Mouse (Mus musculus) ES-CJ7 (cell line): ENCODE data around the gene Psd.

ENCODE experiments used
- DNase-seq: peaks from one replicate; pipeline ENCODE4 v3.0.0; 2011; ENCODE audit warnings: low read depth, low spot score

The Psd gene

DNA sequence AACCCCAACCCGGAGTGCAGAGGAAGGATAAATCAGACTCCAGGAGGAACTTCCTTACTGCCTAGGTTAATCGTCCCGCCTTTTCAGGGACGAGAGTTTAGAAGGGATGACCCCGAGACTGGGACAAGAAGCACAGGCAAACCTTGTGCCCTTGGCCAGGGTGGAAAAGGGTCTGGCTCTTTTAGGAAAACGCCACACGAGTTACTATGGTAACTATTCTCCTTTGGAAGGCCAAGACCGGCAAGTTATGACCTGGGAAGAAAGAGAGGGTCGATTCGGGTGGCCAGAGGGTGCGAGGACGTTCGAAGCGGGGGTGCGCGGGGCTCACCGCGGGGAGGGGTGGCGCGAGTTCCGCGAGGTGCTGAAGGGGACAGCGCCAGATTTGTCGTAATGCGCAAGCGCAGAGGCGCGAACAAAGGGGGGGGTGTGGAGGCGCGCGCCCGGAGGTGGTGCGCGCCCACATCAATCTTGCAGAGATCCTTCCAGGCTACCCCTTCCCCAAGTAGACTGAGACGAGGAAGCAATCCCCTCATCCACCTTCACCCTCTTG is at the start of gene Psd:
Psd (minus strand) TSS at position 401 of the 550 bp plus-strand sequence.
- peak; percentile 67 for DNase-seq

DNA sequence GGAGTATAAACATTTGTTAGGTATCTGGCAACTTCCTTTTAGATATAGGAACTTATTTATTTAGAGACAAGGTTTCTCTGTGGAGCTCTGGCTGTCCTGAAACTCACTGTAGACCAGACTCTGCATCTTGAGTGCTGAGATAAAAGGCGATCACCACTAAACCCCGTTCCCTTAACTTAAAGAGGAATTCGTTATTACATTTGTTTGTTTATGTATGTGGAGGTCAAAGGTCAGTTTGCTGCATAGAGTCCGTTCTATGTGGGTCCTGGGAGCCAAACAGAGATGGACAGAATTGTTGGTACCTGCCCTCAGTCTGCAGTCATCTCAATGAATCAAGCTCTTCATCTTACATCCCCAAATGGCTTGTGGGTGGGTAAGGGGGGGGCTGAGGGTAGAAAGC is 48.9 kb upstream of the Psd start:
- DNase-seq: no peak

DNA sequence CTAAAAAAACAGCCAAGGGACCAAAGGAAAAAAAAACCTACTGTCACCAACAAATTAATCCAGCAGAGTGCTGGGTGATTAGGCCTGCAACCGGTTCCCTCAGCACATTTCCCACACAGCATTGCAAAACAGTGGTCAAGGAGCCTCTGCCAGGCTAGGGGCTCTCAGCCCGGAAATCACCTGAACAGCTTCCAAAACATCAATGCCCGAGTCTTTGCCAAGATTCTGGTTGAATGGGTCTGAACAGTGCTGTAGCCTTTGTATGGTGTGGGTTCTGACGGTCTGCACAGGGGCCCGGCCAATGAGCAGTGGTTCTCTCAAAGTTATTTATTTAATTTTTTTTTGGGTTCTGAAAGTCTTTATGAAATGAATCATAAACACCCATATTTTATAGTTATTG is 48.5 kb upstream of the Psd start:
- DNase-seq: no peak

DNA sequence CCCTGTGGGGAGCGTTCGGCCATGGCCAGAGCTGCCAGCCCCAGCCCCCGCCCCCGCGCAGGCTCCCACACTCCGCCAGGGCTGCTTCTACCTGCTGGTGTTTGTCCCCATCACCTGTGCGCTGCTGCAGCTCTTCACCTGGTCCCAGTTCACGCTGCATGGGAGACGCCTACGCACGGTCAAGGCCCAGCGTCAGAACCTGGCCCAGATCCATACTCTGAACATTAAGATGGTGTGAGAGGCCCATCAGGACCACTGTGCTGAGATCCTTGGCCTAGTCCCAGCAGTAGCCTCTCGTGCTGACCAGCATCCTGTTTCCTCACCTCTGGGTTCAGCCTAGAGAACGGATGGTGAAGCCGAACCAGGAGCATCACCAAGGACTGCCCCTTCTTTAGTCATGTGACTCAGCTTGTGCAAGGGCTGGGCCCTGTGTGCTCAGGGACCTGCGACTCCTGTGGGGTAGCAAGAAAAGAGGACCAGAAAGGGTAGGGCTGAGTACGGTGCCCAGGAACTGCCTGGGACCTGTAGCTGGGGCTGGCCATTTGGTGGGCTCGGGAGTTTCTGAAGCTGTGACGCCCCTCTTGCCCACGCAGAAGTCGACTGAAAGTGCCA is 47.6 kb upstream of the Psd start:
- peak; percentile 42 for DNase-seq

DNA sequence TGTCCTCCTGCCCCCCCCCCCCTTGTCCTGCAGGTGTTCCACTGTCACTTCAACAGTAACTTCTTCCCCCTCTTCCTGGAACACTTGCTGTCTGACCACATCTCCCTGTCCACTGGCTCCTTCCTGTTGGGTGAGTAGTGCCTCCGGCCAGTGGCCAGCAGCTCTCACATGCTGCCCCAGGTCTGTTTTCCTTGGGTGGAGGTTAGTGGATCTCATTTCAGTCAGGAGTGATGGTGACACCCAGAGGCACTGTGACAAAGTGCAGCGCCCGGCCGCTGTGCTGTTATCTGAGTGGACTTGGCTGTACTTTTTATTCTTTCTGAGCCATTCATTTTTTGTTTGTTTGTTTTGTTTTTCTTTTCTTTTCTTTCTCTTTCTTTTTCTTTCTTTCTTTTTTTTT is 42.2 kb upstream of the Psd start:
- peak; percentile 30 for DNase-seq

DNA sequence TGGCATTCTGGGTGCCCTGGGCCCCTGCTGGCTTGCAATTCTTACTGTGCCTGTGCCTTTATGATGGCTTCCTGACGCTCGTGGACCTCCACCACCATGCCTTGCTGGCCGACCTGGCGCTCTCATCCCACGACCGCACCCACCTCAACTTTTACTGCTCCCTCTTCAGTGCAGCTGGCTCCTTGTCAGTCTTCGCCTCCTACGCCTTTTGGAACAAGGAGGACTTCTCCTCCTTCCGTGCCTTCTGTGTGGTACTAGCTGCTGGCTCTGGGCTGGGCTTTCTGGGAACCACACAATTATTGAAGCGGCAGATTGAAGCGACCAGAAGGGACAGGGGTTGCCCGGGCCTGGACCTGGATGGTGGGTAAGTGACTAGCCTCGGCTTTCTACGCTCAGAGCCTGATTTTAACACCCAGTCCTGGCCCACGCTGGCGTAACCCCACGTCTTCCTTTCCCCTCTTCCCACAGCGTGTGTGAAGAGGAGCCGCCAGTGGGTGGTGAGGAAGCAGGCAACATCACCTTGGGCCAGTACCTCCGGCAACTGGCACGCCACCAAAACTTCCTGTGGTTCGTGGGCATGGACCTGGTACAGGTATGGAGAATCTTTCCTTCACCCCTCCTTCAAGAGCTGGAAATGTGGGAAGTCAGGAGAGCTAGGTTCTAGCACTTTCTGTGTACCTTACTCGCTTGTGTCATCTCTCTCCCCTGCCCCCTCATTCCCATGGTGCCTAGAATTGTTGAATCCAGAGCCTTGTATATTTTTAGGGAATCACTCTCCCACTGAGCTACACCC is 41.0 kb upstream of the Psd start:
- DNase-seq: no peak

DNA sequence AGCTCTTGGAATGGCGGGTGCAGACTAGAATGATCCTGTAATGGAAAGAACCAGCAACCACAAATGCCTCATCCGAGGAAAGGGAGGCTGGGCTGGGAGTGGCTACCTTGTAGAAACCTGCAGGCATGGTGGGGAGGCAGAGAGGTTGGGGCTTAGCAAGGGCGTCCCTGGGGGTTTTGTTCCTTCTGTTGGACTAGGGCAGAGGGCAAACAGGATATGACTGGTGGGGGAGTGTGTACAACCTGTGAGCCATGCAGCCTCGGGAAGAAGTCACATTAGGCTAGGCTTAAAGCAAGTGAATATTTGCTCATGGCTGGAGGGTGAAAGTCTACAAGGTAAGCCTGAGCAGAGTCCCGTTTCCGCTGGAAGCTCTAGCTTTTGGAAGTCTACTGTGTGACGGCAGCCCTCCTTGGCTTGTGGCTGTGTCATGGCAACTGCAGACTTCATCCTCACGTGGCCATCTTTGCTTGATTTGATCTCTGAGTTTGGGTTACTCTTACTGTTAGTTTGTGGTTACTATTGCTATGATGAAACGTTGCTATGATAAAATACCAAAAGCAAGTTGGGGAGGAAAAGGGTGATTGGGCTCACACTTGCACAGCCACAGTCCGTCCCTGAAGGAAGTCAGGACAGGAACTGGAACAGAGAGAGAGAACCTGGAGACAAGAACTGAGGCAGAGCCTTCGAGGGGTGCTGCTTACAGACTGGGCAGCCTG is 36.5 kb upstream of the Psd start:
- DNase-seq: peak; percentile 22

DNA sequence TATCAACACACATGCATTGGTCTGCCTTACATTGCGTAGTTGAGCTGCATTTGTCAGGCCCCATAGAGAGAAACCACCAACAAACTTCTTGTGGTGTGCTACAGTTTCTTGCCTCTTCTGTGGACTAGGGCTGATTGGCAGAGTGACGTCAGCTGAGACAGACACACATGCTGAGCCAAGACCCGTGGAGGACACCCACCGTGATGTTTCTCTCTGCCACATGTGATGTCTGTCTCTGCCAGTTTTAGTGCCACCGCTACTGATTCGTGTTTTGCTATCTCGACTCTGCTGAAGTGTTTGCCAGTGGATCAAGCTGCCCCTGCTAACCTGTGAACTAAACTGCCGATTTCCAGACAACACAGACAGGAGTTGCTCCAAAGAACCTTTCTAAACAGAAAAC is 35.1 kb upstream of the Psd start:
- no peak for DNase-seq

DNA sequence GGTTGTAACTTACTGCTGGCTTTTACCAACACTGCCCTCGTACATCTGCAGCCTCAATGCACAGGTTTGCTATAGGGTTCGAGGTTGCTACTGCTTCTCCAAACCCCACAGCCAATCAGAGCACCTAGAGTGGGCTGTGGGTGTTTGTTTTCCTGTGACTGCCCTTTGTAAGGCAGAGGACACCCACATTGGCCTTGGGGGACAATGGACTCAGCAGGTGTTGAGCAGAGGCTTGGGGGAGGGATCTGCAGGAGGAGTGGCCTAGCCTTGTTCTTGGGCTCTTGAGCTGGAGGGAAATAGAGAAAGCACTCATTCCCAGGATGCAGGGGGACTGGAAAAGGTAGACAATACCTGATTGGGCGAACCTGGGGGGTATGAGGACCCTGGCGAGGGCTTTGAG is 31.4 kb upstream of the Psd start:
- DNase-seq: peak; percentile 82

DNA sequence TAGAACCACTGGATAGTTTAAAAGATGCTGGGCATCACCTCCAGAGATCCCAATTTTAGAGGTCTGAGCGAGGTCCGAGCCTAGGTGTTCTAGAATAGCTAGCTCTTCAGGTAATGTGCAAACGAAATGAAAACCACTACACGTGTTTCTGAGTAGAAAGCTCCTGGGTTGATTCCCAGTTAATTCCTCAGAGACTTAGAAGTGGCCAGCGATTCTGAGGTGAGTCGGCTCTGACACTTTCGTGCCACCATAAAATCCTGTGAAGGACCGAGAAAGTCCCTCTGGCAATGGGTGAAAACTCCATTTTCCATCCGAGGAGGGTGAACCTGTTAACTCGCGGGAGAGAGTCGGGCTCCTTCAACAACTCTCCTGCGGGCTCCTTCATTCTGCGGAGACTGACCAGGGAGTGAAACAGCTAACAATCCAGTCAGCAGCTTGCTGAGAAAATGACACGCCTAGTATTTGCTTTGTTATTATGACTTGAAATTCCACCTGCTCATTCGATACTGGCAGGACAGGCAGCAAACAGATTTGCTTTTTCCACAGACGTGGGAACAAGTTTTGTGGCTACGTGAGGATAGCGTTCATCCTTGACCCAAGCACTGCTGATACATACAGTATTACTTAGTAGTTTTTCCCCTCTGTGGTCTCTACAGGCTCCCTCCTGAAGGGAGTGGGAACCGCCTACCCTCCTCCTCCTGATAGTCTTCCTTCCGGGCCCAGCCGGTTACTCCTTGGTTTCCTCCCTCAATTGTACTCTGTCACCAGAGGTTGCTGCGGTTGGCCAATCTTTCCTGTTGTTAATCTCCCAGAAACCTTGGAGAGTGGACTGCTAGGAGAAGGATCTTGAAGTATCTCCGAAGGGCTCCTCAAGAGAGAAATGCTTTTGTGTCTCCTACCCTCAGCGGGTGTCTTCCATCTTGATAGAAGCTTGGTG is 30.7 kb upstream of the Psd start:
- DNase-seq: peak; percentile 46

DNA sequence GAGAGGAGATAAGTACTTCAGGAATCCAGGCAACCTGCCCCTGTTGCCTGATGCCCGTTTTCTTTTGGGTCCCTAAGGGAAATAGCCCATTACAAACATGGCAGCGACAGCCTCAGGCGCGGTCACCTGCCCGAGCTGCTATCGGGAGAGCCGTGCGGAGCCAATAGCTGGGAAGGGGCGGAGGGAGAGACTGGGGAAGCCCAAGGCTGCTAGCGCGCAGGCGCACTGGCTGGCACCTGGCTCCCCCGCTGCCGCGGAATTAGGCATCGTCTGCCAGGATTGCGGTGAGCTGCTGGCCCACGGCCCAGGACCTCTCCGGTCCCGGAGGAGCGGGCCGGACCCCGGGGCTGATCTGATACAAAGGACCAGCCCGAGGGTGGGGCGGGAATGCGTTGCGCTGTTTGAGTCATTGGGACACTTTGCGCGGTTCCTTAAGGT is 29.8 kb upstream of the Psd start:
- DNase-seq: peak; percentile 95

DNA sequence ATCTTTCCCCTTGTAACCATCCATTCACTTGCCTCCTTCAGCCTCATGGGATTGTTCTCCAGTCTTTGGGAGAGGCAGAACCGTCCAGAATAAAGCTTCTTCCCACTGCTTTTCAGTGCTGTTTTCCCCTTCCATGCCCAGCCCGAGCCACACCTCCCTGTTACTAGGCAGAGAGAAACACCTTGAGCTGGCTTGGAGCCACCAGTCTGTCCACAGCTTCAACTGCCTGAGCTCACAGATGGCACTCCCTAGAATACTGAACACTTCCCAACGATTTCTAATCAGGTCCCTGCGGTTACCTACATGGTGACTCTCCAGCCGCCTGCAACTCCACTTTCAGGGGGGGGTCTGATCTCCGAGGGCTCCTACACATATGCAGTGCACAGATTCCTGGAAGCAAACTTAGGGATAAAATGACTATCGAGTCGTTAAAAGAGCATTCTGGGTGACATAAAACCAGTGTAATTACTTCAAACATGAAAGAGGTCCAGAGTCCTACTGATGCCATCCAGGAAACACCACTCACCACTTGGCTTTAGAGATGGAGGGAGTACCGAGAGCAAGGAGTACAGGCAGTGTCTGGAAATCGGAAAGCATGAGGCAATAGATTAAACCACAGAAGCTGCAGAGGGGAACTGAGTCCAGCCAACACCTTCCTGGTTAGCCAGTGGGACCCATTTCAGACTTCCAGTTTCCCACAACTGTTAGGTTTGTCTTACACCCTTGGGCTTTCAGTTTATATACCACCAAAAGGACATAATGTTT is 23.4 kb upstream of the Psd start, which contains the start of gene 2310034G01Rik:
2310034G01Rik (minus strand) TSS at position 135 of the 765 bp plus-strand sequence.
- no peak for DNase-seq

DNA sequence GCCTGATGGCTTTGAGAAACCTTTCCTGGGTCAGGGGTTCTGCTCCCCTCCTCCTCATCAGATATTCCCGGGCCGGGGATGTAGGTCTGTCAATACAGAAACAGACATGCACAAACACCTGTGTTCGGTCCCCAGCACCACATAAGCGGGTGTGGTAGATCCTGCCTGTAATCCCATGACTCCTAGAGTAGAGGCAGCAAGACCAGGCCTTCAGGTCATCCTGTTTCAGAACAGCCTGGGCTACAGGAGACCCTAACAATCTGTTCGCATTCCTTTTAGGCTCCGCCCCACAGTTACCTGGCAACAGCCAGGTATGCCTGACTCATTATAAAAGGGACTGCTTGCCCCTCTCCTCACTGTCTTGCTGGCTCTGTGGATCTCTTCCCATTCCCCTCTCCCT is 22.6 kb upstream of the Psd start:
- DNase-seq: no peak

DNA sequence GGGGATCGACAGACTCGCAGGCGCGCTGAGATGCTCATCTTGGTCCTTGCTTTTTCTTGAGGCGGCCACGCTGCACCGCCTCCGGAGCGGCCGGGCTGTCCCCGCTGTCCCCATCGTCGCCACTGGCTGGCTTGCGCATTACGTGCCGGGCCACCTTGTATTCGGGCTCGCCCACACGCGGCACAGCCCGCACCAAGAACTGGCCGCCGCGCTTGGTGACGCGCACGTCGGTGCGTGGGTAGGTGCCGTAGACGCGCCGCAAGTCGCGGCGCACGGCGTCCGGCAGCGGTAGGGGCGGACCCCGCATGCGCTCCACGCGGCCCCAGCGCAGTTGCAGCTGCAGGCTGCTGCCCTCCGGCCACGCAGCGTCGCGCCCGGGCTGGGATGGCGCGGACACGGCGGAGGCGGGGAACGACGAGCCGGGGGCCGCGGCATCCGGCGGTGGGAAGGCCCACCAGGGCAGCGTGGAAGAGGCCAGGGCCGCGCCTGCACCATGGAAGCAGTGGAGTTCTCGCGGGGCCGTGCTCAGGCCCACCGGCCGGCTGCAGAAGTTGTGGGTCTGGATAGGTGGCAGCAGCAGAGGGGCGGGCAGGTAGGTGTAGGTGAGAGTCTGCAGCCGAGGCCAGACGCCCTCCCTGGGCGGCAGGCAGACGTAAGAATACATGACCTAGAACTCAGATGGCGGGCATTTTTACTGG is 22.0 kb upstream of the Psd start:
- peak; percentile 66 for DNase-seq

DNA sequence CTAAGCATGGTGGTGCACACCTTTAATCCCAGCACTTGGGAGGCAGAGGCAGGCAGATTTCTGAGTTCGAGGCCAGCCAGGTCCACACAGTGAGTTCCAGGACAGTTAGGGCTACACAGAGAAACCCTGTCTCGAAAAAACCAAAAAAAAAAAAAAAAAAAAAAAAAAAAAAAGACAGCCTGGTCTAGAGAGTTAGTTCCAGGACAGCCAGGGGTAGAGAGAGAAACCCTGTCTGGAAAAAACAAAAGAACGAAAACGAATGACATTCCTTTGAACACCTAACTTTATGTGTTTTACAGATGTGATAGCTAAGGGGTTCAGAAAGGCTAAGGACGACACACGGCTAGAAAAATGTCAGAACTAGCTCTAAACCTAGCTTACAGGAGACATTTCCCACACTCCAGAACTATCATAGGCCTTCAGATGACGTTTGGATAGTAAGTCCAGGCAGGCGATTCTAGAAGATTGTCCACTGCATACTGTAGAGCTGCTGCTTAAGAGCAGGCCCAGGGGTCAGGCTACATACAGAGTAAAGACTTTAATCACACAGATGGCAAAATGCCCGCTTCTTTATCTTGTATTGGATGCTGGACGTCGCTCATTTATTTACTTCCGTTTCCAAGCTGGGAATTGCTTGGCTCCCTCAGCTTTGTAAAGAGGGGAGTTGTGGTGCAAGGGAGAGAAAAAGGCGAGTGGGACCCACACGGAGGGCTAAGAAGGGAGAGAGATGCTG is 21.1 kb upstream of the Psd start:
- DNase-seq: no peak

DNA sequence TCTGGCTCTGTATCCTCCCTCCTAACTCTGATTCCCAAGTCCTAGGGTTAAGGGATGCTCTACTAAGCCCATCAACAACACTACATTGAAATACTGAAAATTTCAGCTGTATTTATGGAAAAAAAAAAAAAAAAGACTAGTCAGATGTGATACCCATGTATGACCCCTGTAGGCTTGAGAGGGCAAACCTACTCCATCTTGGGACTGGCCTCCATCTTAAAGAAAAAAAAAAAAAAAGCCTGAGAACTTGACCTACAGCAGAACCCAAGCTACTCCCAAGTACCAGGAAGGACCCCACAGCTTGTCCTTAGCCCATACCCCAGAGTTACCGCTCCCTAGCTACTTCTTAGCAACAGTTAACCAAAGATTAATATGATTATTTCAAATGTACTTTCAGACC is 20.2 kb upstream of the Psd start:
- DNase-seq: no peak

DNA sequence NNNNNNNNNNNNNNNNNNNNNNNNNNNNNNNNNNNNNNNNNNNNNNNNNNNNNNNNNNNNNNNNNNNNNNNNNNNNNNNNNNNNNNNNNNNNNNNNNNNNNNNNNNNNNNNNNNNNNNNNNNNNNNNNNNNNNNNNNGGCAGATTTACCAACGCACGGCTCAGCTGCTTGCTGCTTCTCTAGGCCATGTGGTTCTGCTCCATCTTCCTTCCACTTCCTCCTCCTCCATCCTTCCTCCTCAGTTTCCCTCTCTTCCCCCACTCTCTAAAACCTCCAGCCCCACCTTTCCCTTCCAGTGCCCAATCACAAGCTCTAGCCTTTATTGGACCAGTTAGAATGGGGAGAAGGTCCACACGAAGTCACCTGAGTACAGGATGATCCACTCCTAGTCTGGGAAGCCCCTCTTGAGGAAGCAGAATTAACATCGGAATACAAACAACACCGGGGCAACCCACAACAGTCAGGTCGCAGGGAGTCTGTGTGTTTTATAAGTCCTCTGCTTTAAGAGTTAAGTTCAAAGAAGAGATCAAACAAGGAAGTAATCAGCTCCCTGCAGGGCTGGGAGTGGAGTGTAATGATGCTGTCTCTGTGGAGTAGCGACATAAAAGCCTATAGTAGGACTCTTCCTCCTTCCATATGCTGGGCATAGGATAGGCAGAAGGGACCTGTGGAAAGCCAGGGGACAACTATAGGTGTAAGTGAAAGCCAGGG is 17.9 kb upstream of the Psd start:
- peak; percentile 63 for DNase-seq

DNA sequence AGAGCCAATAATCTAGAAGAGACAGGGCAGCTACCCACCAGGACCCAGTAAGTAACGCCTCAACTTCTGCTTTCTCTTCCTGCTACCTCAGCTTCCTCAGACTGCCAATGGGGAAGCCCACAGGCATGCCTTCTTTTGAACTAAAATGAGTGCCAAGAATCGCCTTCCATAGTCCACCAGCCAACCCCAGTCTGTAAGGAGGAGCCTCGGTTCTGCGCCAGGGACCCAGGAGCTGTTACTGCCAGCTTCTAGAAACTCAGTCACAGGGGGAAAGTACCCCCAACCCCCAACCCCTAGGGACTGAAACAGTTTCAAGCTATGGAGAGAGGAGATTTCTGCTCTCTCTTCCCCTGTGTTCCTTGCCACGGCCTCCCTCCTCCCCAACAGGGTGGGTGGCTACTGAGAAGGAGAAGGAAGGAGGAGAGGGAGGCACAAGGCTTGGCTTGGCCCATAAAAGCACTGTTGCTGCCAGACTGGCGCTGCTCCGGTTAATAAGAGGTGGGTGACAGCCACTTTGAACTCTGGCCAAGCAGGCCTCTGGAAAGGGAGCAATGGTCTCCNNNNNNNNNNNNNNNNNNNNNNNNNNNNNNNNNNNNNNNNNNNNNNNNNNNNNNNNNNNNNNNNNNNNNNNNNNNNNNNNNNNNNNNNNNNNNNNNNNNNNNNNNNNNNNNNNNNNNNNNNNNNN is 12.5 kb upstream of the Psd start:
- DNase-seq: no peak
